Mouse (Mus musculus): ENCODE measurements around the gene Trmo.

Gene Trmo

GRCm38 (mm10) chr4:46339026-46339425, 50.2 kb downstream of the Trmo start:
- no peak for DNase-seq (ENCODE audit: low read depth)

GRCm38 (mm10) chr4:46337990-46338389, 51.2 kb downstream of the Trmo start:
- no peak for DNase-seq (ENCODE audit: low read depth)

- no peak for DNase-seq (ENCODE audit: low read depth)
These were observed 53.4 kb downstream of the Trmo start for GRCm38 (mm10) chr4:46335846-46336245.

- DNase-seq (ENCODE audit: low read depth) = no peak
These were observed 60.3 kb downstream of the Trmo start for GRCm38 (mm10) chr4:46328906-46329305.

Measured in c-Kit-positive CD71-positive TER-119-negative erythroid progenitor cells, embryonic 14.5 days (primary cell).